Mouse (Mus musculus) G1E (cell line): ENCODE data around the gene Elf5.

Experiments
- CTCF ChIP-seq: IDR thresholded peaks from 2 replicates; pipeline ENCODE4 v1.5.1; 2012; ENCODE audit warnings: low read depth, low read length, inconsistent platforms, mixed read lengths
- GATA1 ChIP-seq: IDR thresholded peaks from 2 replicates; pipeline ENCODE4 v1.6.1; 2012; ENCODE audit warnings: borderline replicate concordance, low read length, inconsistent platforms, mixed read lengths
- GATA2 ChIP-seq: IDR thresholded peaks from 2 replicates; pipeline ENCODE4 v1.6.1; 2012; ENCODE audit warnings: low read depth, low read length, inconsistent platforms, borderline replicate concordance

DNA sequence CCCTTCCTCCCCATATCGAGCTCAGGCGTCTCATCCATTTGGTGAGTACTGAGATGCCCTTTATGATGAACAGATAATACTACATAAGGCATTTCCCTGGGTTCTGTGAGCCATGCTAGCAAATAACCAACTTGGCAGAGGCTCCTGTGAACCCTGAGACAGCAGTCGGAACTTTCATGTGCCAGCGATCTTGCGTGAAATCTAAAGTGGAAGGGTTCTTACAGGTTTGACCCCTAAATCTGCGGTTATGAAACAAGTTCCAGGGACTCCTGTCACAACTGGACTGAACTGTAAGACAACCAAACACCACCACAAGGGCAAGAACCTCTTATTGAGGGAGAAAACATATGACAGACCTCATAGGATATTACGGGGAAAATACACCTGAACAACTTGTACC, 44.3 kb downstream of the Elf5 start:
- TF ChIP-seq CTCF, result no peak
- no peak for TF ChIP-seq GATA1
- TF ChIP-seq GATA2, result no peak
